Mouse (Mus musculus) heart, embryonic 11.5 days (tissue): ENCODE data around the gene Col4a2. TPM values are rescaled to one million over a fixed set of nuclear protein-coding genes. Genes with fewer than 3 reads are reported as not detected.

ENCODE experiments used
- ATAC-seq: fragments of 200-750 bp; cut with Nextera tagmentation; replicated peaks from 2 replicates; pipeline ENCODE4 v1.8.0; 2017; ENCODE audit warnings: moderate library complexity; ENCODE audit not compliant: insufficient number of reproducible peaks, low FRiP score, low TSS enrichment
- H3K27ac ChIP-seq: fragments of 300-500 bp; sonication (generic); 2 replicates; pipeline ENCODE4 v1.5.1; 2014; ENCODE audit warnings: mild to moderate bottlenecking, low read depth, low read length
- H3K27me3 ChIP-seq: fragments of 300-500 bp; sonication (generic); 2 replicates; pipeline ENCODE4 v1.6.1; 2014; ENCODE audit warnings: mild to moderate bottlenecking, low read length, mixed read lengths; ENCODE audit not compliant: control insufficient read depth, insufficient read depth
- H3K36me3 ChIP-seq: fragments of 300-500 bp; sonication (generic); 2 replicates; pipeline ENCODE4 v1.6.1; 2014; ENCODE audit warnings: mild to moderate bottlenecking, low read length, moderate library complexity, mixed read lengths; ENCODE audit not compliant: control insufficient read depth, insufficient read depth
- H3K4me1 ChIP-seq: fragments of 300-500 bp; sonication (generic); 2 replicates; pipeline ENCODE4 v1.6.1; 2014; ENCODE audit warnings: low read length; ENCODE audit not compliant: control insufficient read depth, insufficient read depth
- H3K4me2 ChIP-seq: fragments of 300-500 bp; sonication (generic); 2 replicates; pipeline ENCODE4 v1.6.1; 2014; ENCODE audit warnings: mild to moderate bottlenecking, moderate library complexity
- H3K4me3 ChIP-seq: fragments of 300-500 bp; sonication (generic); 2 replicates; pipeline ENCODE4 v1.5.1; 2014; ENCODE audit warnings: low read depth, low read length
- H3K9ac ChIP-seq: fragments of 300-500 bp; sonication (generic); 2 replicates; pipeline ENCODE4 v1.6.1; 2014; ENCODE audit warnings: mild to moderate bottlenecking, low read depth, low read length, moderate library complexity
- H3K9me3 ChIP-seq: fragments of 300-500 bp; sonication (generic); replicated peaks from 2 replicates; pipeline ENCODE4 v1.6.1; 2016; ENCODE audit warnings: low read length; ENCODE audit not compliant: control insufficient read depth
- WGBS: fragments of 180-500 bp; shearing (Covaris S2); extraction: QIAGEN DNeasy Blood & Tissue Kit; methylation state at CpG from one replicate; pipeline ENCODE4 v1.1.7; 2014; ENCODE audit not compliant: insufficient replicate concordance; 5-methylcytosine and 5-hydroxymethylcytosine counted together
- polyA plus RNA-seq: library from polyadenylated mRNA; unstranded; fragments of >200 nt; fragmentation: Nextera tagmentation; extraction: Ambion mirVana; gene quantifications from 2 replicates; pipeline ENCODE4 v1.2.1, GENCODE M21; 2014

The Col4a2 gene
- polyA plus RNA-seq, 1 experiment from 2014 or later = 40.6 TPM

DNA sequence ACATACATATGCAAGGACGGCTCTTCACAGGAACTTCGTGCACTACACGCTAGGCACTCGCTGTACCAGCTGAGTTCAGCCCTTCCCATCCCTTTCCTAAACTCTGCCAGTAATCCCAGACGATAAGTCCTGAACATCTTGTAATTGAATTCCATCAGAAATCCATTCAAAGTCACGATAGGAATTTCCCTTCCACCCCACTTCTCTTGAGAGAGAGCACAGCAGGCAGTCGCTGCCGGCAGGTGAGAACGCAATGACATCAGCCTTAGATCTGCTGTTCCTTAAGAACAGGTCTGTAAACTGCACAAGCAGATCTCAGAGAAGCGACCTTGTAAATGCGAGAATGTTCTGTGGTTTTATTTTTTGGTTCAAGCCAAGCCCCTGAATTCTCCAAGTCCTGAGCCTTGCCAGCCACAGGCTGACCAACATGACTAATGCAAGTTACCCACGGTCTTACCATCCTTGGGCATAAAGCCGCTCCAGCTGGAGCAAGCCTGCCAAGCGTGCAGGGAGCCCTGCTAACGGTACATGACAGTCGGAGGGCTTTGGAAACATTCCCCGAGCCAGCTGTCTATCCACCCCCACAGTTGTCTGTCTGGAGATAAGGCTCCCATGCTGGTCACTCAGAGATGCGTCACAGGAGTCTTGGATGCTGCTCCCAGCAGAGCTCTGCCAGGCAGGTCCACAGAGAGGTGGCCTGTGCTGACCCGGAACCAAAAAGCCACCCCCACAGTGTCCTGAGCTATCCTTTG, 69.6 kb downstream of the Col4a2 start:
- H3K27me3 ChIP-seq = no peaks in the 10 kb centered on the region
- no peak overlapping the region; the same call in none of the 2 replicates for H3K9ac ChIP-seq
- ATAC-seq = peak; percentile 44; the same call in 1 of the 2 replicates
- peak overlapping the region; percentile 22; the same call in 1 of the 2 replicates for H3K4me2 ChIP-seq
- no peaks in the 10 kb centered on the region for H3K9me3 ChIP-seq
- peaks cover 44% of the 10 kb centered on the region for H3K4me1 ChIP-seq
- H3K36me3 ChIP-seq = no peaks in the 10 kb centered on the region
- peak overlapping the region; percentile 69 for H3K27ac ChIP-seq
- H3K4me3 ChIP-seq = no peak overlapping the region
- WGBS = 37% methylated on average over 19 of the region's 19 CpGs

GRCm38 (mm10) chr8:11382933-11383332, 70.3 kb downstream of the Col4a2 start:
- ATAC-seq = no peak
- H3K9ac ChIP-seq = no peak overlapping the region; the same call in 1 of the 2 replicates
- H3K27ac ChIP-seq = peak overlapping the region; percentile 69
- no peak overlapping the region for H3K4me3 ChIP-seq
- H3K36me3 ChIP-seq = no peaks in the 10 kb centered on the region
- no peak overlapping the region; the same call in 1 of the 2 replicates for H3K4me2 ChIP-seq
- WGBS = 42% methylated on average over 3 of the region's 3 CpGs
- peaks cover 50% of the 10 kb centered on the region for H3K4me1 ChIP-seq
- H3K9me3 ChIP-seq = no peaks in the 10 kb centered on the region
- H3K27me3 ChIP-seq = no peaks in the 10 kb centered on the region

DNA sequence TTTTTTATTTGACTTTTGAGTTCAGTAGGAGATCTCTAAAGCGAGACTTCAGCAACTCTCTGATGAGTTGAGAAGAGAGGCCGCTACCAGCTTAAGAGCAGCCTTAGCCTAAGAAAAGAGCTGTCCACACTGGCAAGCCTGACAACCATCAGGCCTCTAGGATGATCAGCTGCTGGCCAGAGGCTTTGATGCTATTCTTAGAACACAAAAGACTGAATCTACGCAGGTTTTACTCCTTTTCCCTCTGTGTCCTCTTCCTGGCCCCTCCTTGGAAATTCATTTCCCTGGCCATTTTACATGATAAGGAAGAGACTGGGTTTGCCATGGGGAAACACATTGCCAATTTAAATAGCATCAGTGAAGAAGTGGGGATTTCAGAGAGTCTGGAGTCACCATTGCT, 70.8 kb downstream of the Col4a2 start:
- 25% methylated on average over 3 of the region's 3 CpGs for WGBS
- H3K36me3 ChIP-seq = no peaks in the 10 kb centered on the region
- H3K27ac ChIP-seq = peak overlapping the region; percentile 69
- H3K9me3 ChIP-seq = no peaks in the 10 kb centered on the region
- H3K4me2 ChIP-seq = no peak overlapping the region; the same call in 1 of the 2 replicates
- ATAC-seq = no peak
- H3K4me3 ChIP-seq = no peak overlapping the region
- no peak overlapping the region for H3K9ac ChIP-seq
- peaks cover 54% of the 10 kb centered on the region for H3K4me1 ChIP-seq
- no peaks in the 10 kb centered on the region for H3K27me3 ChIP-seq

- Histone ChIP-seq H3K9ac (no peak overlapping the region), H3K4me3 (no peak overlapping the region), H3K9me3 (no peaks in the 10 kb centered on the region), H3K27me3 (no peaks in the 10 kb centered on the region), H3K4me2 (no peak overlapping the region), H3K27ac (no peak overlapping the region), H3K36me3 (no peaks in the 10 kb centered on the region), H3K4me1 (peaks cover 63% of the 10 kb centered on the region)
- 62% methylated on average over 4 of the region's 4 CpGs for WGBS
- no peak for ATAC-seq
These were observed 72.2 kb downstream of the Col4a2 start for GRCm38 (mm10) chr8:11384841-11385240.

DNA sequence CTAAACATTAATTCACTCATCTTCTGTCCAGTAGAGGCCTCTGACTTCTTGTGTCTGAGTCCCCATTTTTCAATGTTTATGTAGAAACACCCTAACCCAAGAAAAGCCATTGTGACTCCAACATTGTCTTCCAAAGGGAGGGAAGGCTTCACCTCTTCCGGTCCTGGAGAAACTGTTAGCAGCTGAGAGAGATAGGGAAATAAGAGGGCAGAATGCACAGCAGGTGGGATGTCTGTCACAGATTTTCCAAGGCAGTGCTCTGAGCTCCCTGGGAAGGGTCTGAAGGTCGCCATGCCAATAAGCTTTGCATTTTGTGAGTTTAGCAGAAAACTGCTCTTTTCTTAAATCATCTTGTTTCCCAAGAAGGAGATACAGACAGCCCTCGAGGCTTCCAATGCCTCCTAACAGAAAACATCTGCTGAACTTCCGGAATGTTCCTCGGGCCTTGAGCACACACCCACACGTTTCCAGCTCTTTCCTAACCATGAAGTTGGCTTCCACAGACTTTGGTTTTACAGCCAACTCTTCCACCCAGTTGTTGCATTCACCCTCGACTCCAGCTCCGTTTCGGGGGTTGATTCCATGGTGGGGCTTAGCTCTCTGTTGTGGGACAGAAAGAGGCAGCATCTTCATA, 72.8 kb downstream of the Col4a2 start:
- 67% methylated on average over 9 of the region's 9 CpGs for WGBS
- H3K27ac ChIP-seq = no peak overlapping the region
- no peak overlapping the region for H3K4me3 ChIP-seq
- no peaks in the 10 kb centered on the region for H3K36me3 ChIP-seq
- no peak for ATAC-seq
- no peaks in the 10 kb centered on the region for H3K27me3 ChIP-seq
- H3K4me1 ChIP-seq = peaks cover 60% of the 10 kb centered on the region
- H3K4me2 ChIP-seq = no peak overlapping the region
- H3K9ac ChIP-seq = no peak overlapping the region
- no peaks in the 10 kb centered on the region for H3K9me3 ChIP-seq

- H3K27ac ChIP-seq = no peak overlapping the region; the same call in 1 of the 2 replicates
- ATAC-seq = no peak
- H3K4me3 ChIP-seq = no peak overlapping the region
- H3K4me1 ChIP-seq = peaks cover 46% of the 10 kb centered on the region
- no peaks in the 10 kb centered on the region for H3K9me3 ChIP-seq
- no peak overlapping the region for H3K9ac ChIP-seq
- WGBS = 63% methylated on average over 4 of the region's 4 CpGs
- no peak overlapping the region for H3K4me2 ChIP-seq
- no peaks in the 10 kb centered on the region for H3K27me3 ChIP-seq
- no peaks in the 10 kb centered on the region for H3K36me3 ChIP-seq
These were observed 74.7 kb downstream of the Col4a2 start for GRCm38 (mm10) chr8:11387282-11387681.

DNA sequence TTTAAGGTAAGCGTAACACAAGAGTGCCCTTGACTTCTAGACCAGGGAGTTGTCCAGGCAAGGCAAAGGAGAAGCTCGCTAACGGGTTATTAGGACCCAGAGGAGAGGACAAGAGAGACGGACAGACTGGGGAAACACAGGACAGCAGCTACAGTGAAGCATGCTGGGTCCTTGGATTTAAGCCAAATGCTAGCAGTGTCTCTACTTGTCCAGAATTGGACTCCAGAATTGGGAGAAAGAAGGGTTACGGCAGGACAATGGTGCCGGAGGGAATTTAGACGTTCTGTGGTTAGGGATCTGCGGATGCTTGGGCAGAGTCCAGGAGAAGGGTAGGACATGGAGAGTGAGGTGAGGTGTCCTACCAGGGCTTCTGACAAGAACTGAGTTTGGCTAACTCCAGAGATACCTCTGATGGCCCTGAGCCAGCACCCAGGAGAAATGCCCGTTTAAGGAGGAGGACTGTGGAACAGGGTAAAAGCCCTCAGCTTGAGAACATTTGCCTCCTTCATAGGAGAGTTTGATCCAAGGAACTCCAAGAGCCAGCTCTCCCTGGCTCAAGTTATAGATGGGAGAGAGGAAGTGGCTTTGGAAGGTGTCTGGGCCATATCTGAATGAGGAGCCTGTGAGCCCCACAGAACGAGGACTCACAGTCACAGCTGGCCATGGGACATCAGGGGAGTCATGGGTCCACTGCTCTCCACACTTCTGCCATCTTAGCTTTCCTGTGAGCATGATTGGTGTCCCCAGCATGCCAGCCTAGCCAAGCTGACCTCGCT, 76.9 kb downstream of the Col4a2 start:
- Histone ChIP-seq H3K27ac (no peak overlapping the region), H3K9me3 (no peaks in the 10 kb centered on the region), H3K4me2 (no peak overlapping the region), H3K4me1 (peaks cover 44% of the 10 kb centered on the region), H3K36me3 (no peaks in the 10 kb centered on the region), H3K9ac (no peak overlapping the region), H3K27me3 (no peaks in the 10 kb centered on the region), H3K4me3 (no peak overlapping the region)
- no peak for ATAC-seq
- 82% methylated on average over 11 of the region's 11 CpGs for WGBS

DNA sequence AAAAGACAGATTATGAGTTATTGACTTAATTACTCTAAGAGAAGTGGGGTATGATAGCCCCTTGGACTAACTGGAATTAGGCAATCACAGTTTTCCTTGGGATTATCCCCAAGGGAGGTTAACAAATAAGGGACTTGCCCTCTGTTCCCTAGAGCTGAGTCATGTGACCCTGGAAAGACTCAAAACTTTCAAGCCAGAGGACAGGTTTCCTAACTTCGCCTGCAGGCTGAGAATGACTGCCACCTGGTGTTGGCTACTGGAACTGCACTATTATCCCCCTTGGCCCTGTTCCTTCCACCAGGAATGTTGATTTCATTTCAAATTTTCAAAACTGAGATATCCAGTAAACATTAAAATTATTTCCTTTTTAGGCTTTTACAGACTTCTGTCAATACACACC, 80.1 kb downstream of the Col4a2 start:
- H3K27ac ChIP-seq = peak overlapping the region; percentile 89; the same call in 1 of the 2 replicates
- H3K36me3 ChIP-seq = no peaks in the 10 kb centered on the region
- no peak overlapping the region for H3K4me3 ChIP-seq
- ATAC-seq = no peak
- no peaks in the 10 kb centered on the region for H3K27me3 ChIP-seq
- H3K4me2 ChIP-seq = no peak overlapping the region
- 3% methylated on average over 1 of the region's 1 CpGs for WGBS
- H3K9ac ChIP-seq = 0 out of 2 replicates have a peak overlapping the region, but pooled peaks have one; percentile 5
- peaks cover 46% of the 10 kb centered on the region for H3K4me1 ChIP-seq
- no peaks in the 10 kb centered on the region for H3K9me3 ChIP-seq
